Mouse (Mus musculus) liver, postnatal 0 days (tissue): ENCODE data around the gene Zfp729b. TPM values are rescaled to one million over a fixed set of nuclear protein-coding genes. Genes with fewer than 3 reads are reported as not detected.

Experiments
- ATAC-seq: fragments of 200-750 bp; cut with Nextera tagmentation; 2 replicates; pipeline ENCODE4 v1.8.0; 2017; ENCODE audit warnings: mild to moderate bottlenecking, moderate library complexity
- DNase-seq: peaks from one replicate; pipeline ENCODE4 v3.0.0-alpha.2; 2016
- H3K27ac ChIP-seq: fragments of 300-500 bp; sonication (generic); 2 replicates; pipeline ENCODE4 v1.5.1; 2014; ENCODE audit warnings: antibody characterized with exemption, moderate library complexity, mild to moderate bottlenecking, low read depth
- H3K27me3 ChIP-seq: fragments of 300-500 bp; sonication (generic); 2 replicates; pipeline ENCODE4 v1.6.1; 2014; ENCODE audit warnings: low read length, control low read depth, mixed read lengths; ENCODE audit not compliant: insufficient read depth
- H3K36me3 ChIP-seq: fragments of 300-500 bp; sonication (generic); replicated peaks from 2 replicates; pipeline ENCODE4 v1.6.1; 2014; ENCODE audit warnings: mild to moderate bottlenecking, control low read depth, low read length, moderate library complexity, mixed read lengths; ENCODE audit not compliant: insufficient read depth
- H3K4me1 ChIP-seq: fragments of 300-500 bp; sonication (generic); 2 replicates; pipeline ENCODE4 v1.6.1; 2014; ENCODE audit warnings: antibody characterized with exemption, mild to moderate bottlenecking, control low read depth; ENCODE audit not compliant: insufficient read depth
- H3K4me2 ChIP-seq: fragments of 300-500 bp; sonication (generic); 2 replicates; pipeline ENCODE4 v1.6.1; 2014; ENCODE audit warnings: low read depth, mild to moderate bottlenecking, low read length, moderate library complexity, mixed read lengths
- H3K4me3 ChIP-seq: fragments of 300-500 bp; sonication (generic); 2 replicates; pipeline ENCODE4 v1.5.1; 2014; ENCODE audit warnings: low read depth, low read length
- H3K9ac ChIP-seq: fragments of 300-500 bp; sonication (generic); replicated peaks from 2 replicates; pipeline ENCODE4 v1.6.1; 2014; ENCODE audit warnings: mild to moderate bottlenecking, moderate library complexity
- H3K9me3 ChIP-seq: fragments of 300-500 bp; sonication (generic); 2 replicates; pipeline ENCODE4 v1.6.1; 2016; ENCODE audit warnings: mild to moderate bottlenecking, control low read depth, low read length, mixed read lengths
- CTCF ChIP-seq: sonication (generic); IDR thresholded peaks from 2 replicates; pipeline ENCODE4 v1.5.1; 2016; ENCODE audit warnings: antibody characterized with exemption, low read depth
- EP300 ChIP-seq: IDR thresholded peaks from 2 replicates; pipeline ENCODE4 v1.6.1; 2016; ENCODE audit warnings: antibody characterized with exemption, low read depth, mild to moderate bottlenecking
- WGBS: fragments of 180-500 bp; shearing (Covaris S2); extraction: QIAGEN DNeasy Blood & Tissue Kit; methylation state at CpG from one replicate; pipeline ENCODE4 v1.1.7; 2014; ENCODE audit not compliant: insufficient replicate concordance; 5-methylcytosine and 5-hydroxymethylcytosine counted together
- polyA plus RNA-seq: library from polyadenylated mRNA; unstranded; fragments of >200 nt; fragmentation: Nextera tagmentation; extraction: Ambion mirVana; gene quantifications from 2 replicates; pipeline ENCODE4 v1.2.1, GENCODE M21; 2015

Gene Zfp729b
- polyA plus RNA-seq, 1 experiment from 2014 or later = 1.2 TPM

DNA sequence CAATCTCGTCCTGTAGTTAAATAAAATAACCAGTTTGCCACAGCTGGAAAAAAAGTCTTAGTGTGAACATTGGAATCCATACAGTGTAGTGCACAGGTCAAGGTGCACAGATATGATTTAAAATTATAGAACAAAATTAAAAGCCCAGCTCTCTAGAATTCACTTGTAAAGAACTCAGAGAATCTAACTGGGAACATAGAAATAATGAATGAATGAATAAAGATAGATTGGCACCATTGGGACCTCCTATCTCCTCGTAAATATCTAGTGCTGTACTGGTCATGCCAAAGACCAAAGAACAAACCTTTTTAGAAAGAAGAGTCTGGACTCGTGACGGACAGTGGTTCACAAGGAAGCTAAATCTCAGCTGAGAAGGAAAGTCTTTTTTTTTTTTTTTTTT, 55.8 kb downstream of the Zfp729b start, which contains the start of gene Zfp748:
Zfp748 (minus strand) TSS at position 101 of the 400 bp plus-strand sequence.
- no peaks in the 10 kb centered on the region for H3K9me3 ChIP-seq
- ATAC-seq = no peak
- H3K9ac ChIP-seq = peak within 1 kb of the TSS; percentile 80
- peaks cover 14% of the 10 kb centered on the region for H3K4me1 ChIP-seq
- H3K4me2 ChIP-seq = peak within 1 kb of the TSS; percentile 73
- H3K27ac ChIP-seq = peak within 1 kb of the TSS; percentile 79
- 71% methylated on average over 4 of the region's 4 CpGs for WGBS
- peak within 1 kb of the TSS; percentile 74 for H3K4me3 ChIP-seq
- no peaks in the 10 kb centered on the region for H3K36me3 ChIP-seq
- no peak for DNase-seq
- TF ChIP-seq EP300 (no peak), CTCF (no peak)
- H3K27me3 ChIP-seq = no peaks in the 10 kb centered on the region

DNA sequence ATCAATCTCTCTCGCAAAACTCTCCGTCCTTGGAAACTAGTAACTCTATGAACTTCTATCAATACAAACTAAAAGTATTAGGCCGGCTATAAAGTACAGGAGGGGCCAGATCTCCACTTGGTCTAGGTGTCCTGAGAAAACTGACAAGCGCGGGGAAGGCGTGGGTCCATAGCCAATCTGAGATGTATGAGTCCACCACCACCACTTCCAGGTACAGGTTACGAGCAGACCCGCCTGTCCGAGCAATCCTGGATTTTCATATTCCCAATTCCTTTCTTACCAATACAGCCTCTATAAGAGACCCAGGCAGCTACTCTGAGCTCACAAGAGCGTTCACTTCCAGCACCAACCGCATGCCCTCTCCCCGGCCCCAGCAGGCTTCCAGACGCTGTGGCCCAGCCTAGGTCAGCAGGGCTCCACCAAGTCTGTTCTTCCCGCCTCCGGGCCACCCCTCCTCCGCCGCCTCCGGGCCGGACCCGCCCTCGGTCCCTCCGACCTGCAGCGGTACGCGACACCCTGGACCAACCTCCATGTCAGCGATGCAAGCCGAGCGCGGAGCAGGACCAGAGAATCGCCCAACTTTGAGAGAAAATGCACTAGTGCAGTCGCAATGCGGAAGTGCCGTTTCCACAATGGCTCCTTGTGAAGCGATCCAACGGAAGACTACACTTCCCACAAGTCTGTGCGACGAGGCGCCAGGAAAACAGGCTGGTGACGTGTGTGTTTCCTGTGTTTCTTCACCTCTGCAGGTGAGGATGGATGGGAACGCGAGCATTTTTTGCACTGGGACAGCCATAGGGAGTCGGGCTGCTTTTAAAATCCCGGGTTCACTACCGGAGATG, 56.8 kb downstream of the Zfp729b start:
- Histone ChIP-seq H3K4me2 (peak overlapping the region; percentile 73), H3K9me3 (no peaks in the 10 kb centered on the region), H3K36me3 (no peaks in the 10 kb centered on the region; the same call in 1 of the 2 replicates), H3K9ac (peak overlapping the region; percentile 80), H3K4me3 (peak overlapping the region; percentile 74), H3K27me3 (no peaks in the 10 kb centered on the region), H3K4me1 (peaks cover 14% of the 10 kb centered on the region), H3K27ac (peak overlapping the region; percentile 79)
- WGBS = under 1% methylated on average over 44 of the region's 44 CpGs
- ATAC-seq (peak; percentile 98), DNase-seq (peak; percentile 86)
- no peak for TF ChIP-seq EP300
- no peak for TF ChIP-seq CTCF

DNA sequence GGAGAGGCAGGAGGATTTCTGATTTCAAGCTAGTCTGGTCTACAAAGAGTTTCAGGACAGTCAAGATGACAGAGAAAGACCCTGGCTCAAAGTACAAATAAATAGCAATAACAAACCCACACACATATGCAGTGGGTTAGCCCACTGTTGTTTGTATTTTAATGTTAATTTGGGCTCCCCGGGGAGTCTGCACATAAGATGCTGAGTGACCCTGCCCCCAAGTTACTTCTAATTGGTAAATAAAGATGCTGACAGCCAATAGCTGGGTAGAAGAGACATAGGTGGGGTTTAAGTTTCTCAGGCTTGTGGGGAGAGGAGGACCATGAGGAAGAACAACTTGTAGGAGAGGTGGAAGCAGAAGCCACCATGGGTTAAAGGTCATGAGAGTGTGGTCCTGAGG, 63.6 kb downstream of the Zfp729b start:
- 83% methylated on average over 1 of the region's 1 CpGs for WGBS
- Histone ChIP-seq H3K9me3 (no peaks in the 10 kb centered on the region), H3K36me3 (peaks cover 28% of the 10 kb centered on the region), H3K4me1 (peaks cover 4% of the 10 kb centered on the region), H3K4me2 (no peak overlapping the region), H3K9ac (no peak overlapping the region), H3K27me3 (no peaks in the 10 kb centered on the region), H3K4me3 (no peak overlapping the region), H3K27ac (no peak overlapping the region)
- DNase-seq (no peak), ATAC-seq (no peak)
- TF ChIP-seq CTCF = no peak
- no peak for TF ChIP-seq EP300

Other genes starting within 250 kb of the Zfp729b start
- gene Gm28044, start 249.2 kb downstream of the Zfp729b start, polyA plus RNA-seq = 0.25 TPM in 1 of 2 replicates, not detected in the other
- gene Zfp953, start 249.1 kb downstream of the Zfp729b start, polyA plus RNA-seq = 0.45 and 0.52 TPM in 2 replicates
- 0.42 TPM in 1 of 2 replicates, not detected in the other for gene Gm28041, start 234.0 kb downstream of the Zfp729b start, polyA plus RNA-seq
- 0.41 and 0.58 TPM in 2 replicates for gene Zfp456, start 233.9 kb downstream of the Zfp729b start, polyA plus RNA-seq
- 1.4 and 2.1 TPM in 2 replicates for gene Zfp429, start 209.9 kb downstream of the Zfp729b start, polyA plus RNA-seq
- gene Zfp459, start 188.3 kb downstream of the Zfp729b start, polyA plus RNA-seq = not detected in 2 replicates
- 4.5 and 5.0 TPM in 2 replicates for gene Zfp874a, start 158.1 kb downstream of the Zfp729b start, polyA plus RNA-seq
- 2.0 and 2.1 TPM in 2 replicates for gene Zfp874b, start 125.4 kb downstream of the Zfp729b start, polyA plus RNA-seq
- 2.1 and 2.5 TPM in 2 replicates for gene Zfp58, start 109.2 kb downstream of the Zfp729b start, polyA plus RNA-seq
- not detected in 2 replicates for gene Gm26965, start 83.6 kb downstream of the Zfp729b start, polyA plus RNA-seq
- gene Zfp87, start 83.5 kb downstream of the Zfp729b start, polyA plus RNA-seq = 11.3 and 11.5 TPM in 2 replicates
- gene Zfp748, start 55.9 kb downstream of the Zfp729b start, polyA plus RNA-seq = 1.6 and 1.9 TPM in 2 replicates
- 0.08 TPM in 1 of 2 replicates, not detected in the other for gene Gm49345, start 28.1 kb upstream of the Zfp729b start, polyA plus RNA-seq
- 0.58 and 1.1 TPM in 2 replicates for gene Zfp729a, start 28.1 kb upstream of the Zfp729b start, polyA plus RNA-seq
- gene Zfp738, start 77.4 kb upstream of the Zfp729b start, polyA plus RNA-seq = 1.8 and 1.9 TPM in 2 replicates
- 0.69 and 0.99 TPM in 2 replicates for gene Zfp65, start 119.5 kb upstream of the Zfp729b start, polyA plus RNA-seq
- 0.72 and 1.1 TPM in 2 replicates for gene Zfp85, start 145.5 kb upstream of the Zfp729b start, polyA plus RNA-seq
- 0.22 and 0.36 TPM in 2 replicates for gene Zfp493, start 170.0 kb upstream of the Zfp729b start, polyA plus RNA-seq
- 0.96 and 1.3 TPM in 2 replicates for gene Zfp273, start 204.0 kb upstream of the Zfp729b start, polyA plus RNA-seq
- 0.21 TPM in 2 replicates for gene Gm10037, start 221.4 kb upstream of the Zfp729b start, polyA plus RNA-seq